Mouse (Mus musculus): ENCODE data around the gene Cmah.

GRCm38 (mm10) chr13:24431593-24431992, 104.4 kb downstream of the Cmah start:
- TF ChIP-seq MAFK (IDR thresholded peaks at IDR 0.05; ENCODE audit: borderline replicate concordance, low read depth, low read length), result no peak
- no peak for TF ChIP-seq CTCF (IDR thresholded peaks at IDR 0.05 in 2 of 3, conservative IDR thresholded peaks at IDR 0.05 in 1 of 3; ENCODE audit: control insufficient read depth in 1 of 3, insufficient read depth in 1 of 3, low read depth in 2 of 3, low read length in 3 of 3, poor library complexity in 1 of 3, severe bottlenecking in 1 of 3)
- no peak for TF ChIP-seq ZMIZ1 (IDR thresholded peaks at IDR 0.05; ENCODE audit: low read depth, low read length)
- TF ChIP-seq POLR2AphosphoS5 (IDR thresholded peaks at IDR 0.05; ENCODE audit: borderline replicate concordance, low read depth, low read length), result no peak
- no peak for TF ChIP-seq USF1 (IDR thresholded peaks at IDR 0.05; ENCODE audit: low read depth, low read length)
- no peak for TF ChIP-seq POLR2A (IDR thresholded peaks at IDR 0.05; ENCODE audit: control insufficient read depth in 1 of 2, insufficient read depth in 1 of 2, low read depth in 1 of 2, low read length in 2 of 2, poor library complexity in 1 of 2)
- TF ChIP-seq CHD1 (IDR thresholded peaks at IDR 0.05; ENCODE audit: low read depth, low read length), result no peak
- TF ChIP-seq SIN3A (IDR thresholded peaks at IDR 0.05; ENCODE audit: low read length), result no peak
- TF ChIP-seq ZKSCAN1 (IDR thresholded peaks at IDR 0.05; ENCODE audit: low read depth, low read length), result no peak
- TF ChIP-seq NELFE (IDR thresholded peaks at IDR 0.05; ENCODE audit: low read depth, low read length), result no peak
- TF ChIP-seq USF2 (IDR thresholded peaks at IDR 0.05; ENCODE audit: borderline replicate concordance in 1 of 2, insufficient read depth in 1 of 2, low read depth in 1 of 2, low read length in 2 of 2), result no peak
- no peak for TF ChIP-seq TCF12 (IDR thresholded peaks at IDR 0.05; ENCODE audit: low read depth, low read length)
- no peak for TF ChIP-seq POLR2AphosphoS2 (IDR thresholded peaks at IDR 0.05; ENCODE audit: low read length)
